Mouse (Mus musculus): ENCODE results near the gene Gm3005. TPM values are rescaled to one million over a fixed set of nuclear protein-coding genes. Genes with fewer than 3 reads are reported as not detected.
"Not testable (repeated sequence)": the region's sequence is repeated elsewhere in the genome, so short reads cannot be mapped to it uniquely, and the experiment has no call there.

Gm3005 gene
- total RNA-seq (2021), result 1 to 10 TPM in 1 of 2 experiments, under 1 TPM in 1; 0.70 to 2.3 TPM
- long read RNA-seq, experiment 1, partial matches to known transcripts, result 1 of 20 reads
- long read RNA-seq, experiment 1, other reads (novel, unspliced or antisense), result 19 of 20 reads
- long read RNA-seq, experiment 2, partial matches to known transcripts, result 0 of 14 reads
- long read RNA-seq, experiment 2, other reads (novel, unspliced or antisense), result 14 of 14 reads

- DNase-seq (ENCODE audit: low spot score in 2 of 2); intact Hi-C loops (cut with DNase I): not testable (repeated sequence)
Measured at GRCm38 (mm10) chr14:3427803-3428202, at the start of gene Gm3005. Gene Gm3005 (plus strand): TSS chr14:3428103.

- DNase-seq (ENCODE audit: low spot score in 2 of 2); intact Hi-C loops (cut with DNase I): not testable (repeated sequence)
Measured at GRCm38 (mm10) chr14:3394793-3395192, 33.1 kb upstream of the Gm3005 start, which contains the start of gene Gm10413. Gene Gm10413 (plus strand): TSS chr14:3395093.

- intact Hi-C loops (cut with DNase I); DNase-seq (ENCODE audit: low spot score in 2 of 2): not testable (repeated sequence)
Measured at GRCm38 (mm10) chr14:3412314-3412713, 15.6 kb upstream of the Gm3005 start, which contains the start of gene Gm10409. Gene Gm10409 (plus strand): TSS chr14:3412614.

GRCm38 (mm10) chr14:3449079-3449478 lies 21.2 kb downstream of the Gm3005 start, which contains the start of gene Gm10408:
Gene Gm10408 (plus strand): TSS chr14:3449379.
- intact Hi-C loops (cut with DNase I); DNase-seq (ENCODE audit: low spot score in 2 of 2): not testable (repeated sequence)

- intact Hi-C loops (cut with DNase I); DNase-seq (ENCODE audit: low spot score in 2 of 2): not testable (repeated sequence)
Measured at GRCm38 (mm10) chr14:3634212-3634611, 206.3 kb downstream of the Gm3005 start, which contains the start of gene Gm3012. Gene Gm3012 (plus strand): TSS chr14:3634512.

Other genes starting within 250 kb of the Gm3005 start
- gene Gm5795, start 239.8 kb upstream of the Gm3005 start, total RNA-seq (2021), result not detected
- 1 to 10 TPM; 3.8 to 5.2 TPM for gene D830030K20Rik, start 219.6 kb upstream of the Gm3005 start, total RNA-seq (2021)
- not detected for gene Gm2956, start 95.5 kb upstream of the Gm3005 start, total RNA-seq (2021)
- not detected for gene Gm10413, start 33.0 kb upstream of the Gm3005 start, total RNA-seq (2021)
- gene Gm10409, start 15.5 kb upstream of the Gm3005 start, total RNA-seq (2021), result 1 to 10 TPM; 2.9 to 3.6 TPM
- gene Gm10408, start 21.3 kb downstream of the Gm3005 start, total RNA-seq (2021), result not detected
- gene Gm3012, start 206.4 kb downstream of the Gm3005 start, total RNA-seq (2021), result not detected
- 1 to 10 TPM; 2.9 to 3.6 TPM for gene Gm3020, start 223.9 kb downstream of the Gm3005 start, total RNA-seq (2021)

Measured in left cerebral cortex, postnatal 14 days (tissue).